Mouse (Mus musculus): ENCODE measurements around the gene Tmem72. TPM values are rescaled to one million over a fixed set of nuclear protein-coding genes. Genes with fewer than 3 reads are reported as not detected.
A peak's percentile ranks its signal among the peaks of the same experiment; 100 is the strongest.

Tmem72 gene
- polyA plus RNA-seq, 1 experiment from 2014 or later = not detected

- peaks cover 6% of the 10 kb centered on the region for H3K4me1 ChIP-seq (replicated peaks; ENCODE audit: control insufficient read depth, insufficient read depth, low read length)
- peak overlapping the region; percentile 9; the same call in 1 of the 2 replicates for H3K4me2 ChIP-seq (replicated peaks; ENCODE audit: low read depth)
- H3K4me3 ChIP-seq (ENCODE audit: low read depth, low read length) = no peak overlapping the region
- no peaks in the 10 kb centered on the region for H3K27me3 ChIP-seq (replicated peaks; ENCODE audit: control insufficient read depth, insufficient read depth, low read length)
- no peak for ATAC-seq
- WGBS = 50% methylated on average over 6 of the region's 6 CpGs
- H3K9me3 ChIP-seq (ENCODE audit: control insufficient read depth) = no peaks in the 10 kb centered on the region
- no peak overlapping the region for H3K9ac ChIP-seq (ENCODE audit: low read depth, low read length)
- H3K36me3 ChIP-seq (ENCODE audit: control insufficient read depth, insufficient read depth) = no peaks in the 10 kb centered on the region
- TF ChIP-seq CTCF (IDR thresholded peaks at IDR 0.05; ENCODE audit: low read depth) = peak; percentile 32
- H3K27ac ChIP-seq (ENCODE audit: low read depth, low read length) = no peak overlapping the region
Observed at GRCm38 (mm10) chr6:116670144-116670543, 46.6 kb downstream of the Tmem72 start.

- Histone ChIP-seq H3K4me2 (replicated peaks; ENCODE audit: low read depth) (no peak overlapping the region), H3K9ac (ENCODE audit: low read depth, low read length) (no peak overlapping the region), H3K36me3 (ENCODE audit: control insufficient read depth, insufficient read depth) (no peaks in the 10 kb centered on the region), H3K4me3 (ENCODE audit: low read depth, low read length) (no peak overlapping the region), H3K27me3 (replicated peaks; ENCODE audit: control insufficient read depth, insufficient read depth, low read length) (no peaks in the 10 kb centered on the region), H3K9me3 (ENCODE audit: control insufficient read depth) (no peaks in the 10 kb centered on the region), H3K4me1 (replicated peaks; ENCODE audit: control insufficient read depth, insufficient read depth, low read length) (peaks cover 6% of the 10 kb centered on the region), H3K27ac (ENCODE audit: low read depth, low read length) (no peak overlapping the region)
- 49% methylated on average over 11 of the region's 11 CpGs for WGBS
- no peak for ATAC-seq
- no peak for TF ChIP-seq CTCF (IDR thresholded peaks at IDR 0.05; ENCODE audit: low read depth)
Observed at GRCm38 (mm10) chr6:116668682-116669470, 47.8 kb downstream of the Tmem72 start.

DNA sequence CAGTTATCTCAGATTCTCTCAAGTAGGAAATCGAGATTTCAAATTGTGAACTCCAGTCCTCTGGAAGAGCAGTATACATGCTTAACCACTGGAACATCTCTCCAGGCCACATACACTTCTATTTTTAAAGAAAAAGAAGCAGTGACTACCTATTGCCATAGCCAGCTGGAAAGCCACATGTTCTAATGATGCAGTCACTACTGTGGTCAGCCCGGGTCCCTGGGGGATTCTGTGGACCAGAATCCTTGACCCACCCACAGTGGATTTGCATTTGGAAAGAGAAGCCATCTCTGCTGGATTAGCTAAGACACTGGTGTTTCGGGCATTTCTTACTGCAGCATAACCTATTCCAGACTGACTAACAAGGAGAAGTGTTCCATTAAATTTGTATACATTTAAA lies 49.3 kb downstream of the Tmem72 start:
- Histone ChIP-seq H3K9me3 (ENCODE audit: control insufficient read depth) (no peaks in the 10 kb centered on the region), H3K4me1 (replicated peaks; ENCODE audit: control insufficient read depth, insufficient read depth, low read length) (no peaks in the 10 kb centered on the region), H3K4me2 (replicated peaks; ENCODE audit: low read depth) (no peak overlapping the region), H3K36me3 (ENCODE audit: control insufficient read depth, insufficient read depth) (no peaks in the 10 kb centered on the region), H3K4me3 (ENCODE audit: low read depth, low read length) (no peak overlapping the region), H3K27ac (ENCODE audit: low read depth, low read length) (no peak overlapping the region), H3K9ac (ENCODE audit: low read depth, low read length) (no peak overlapping the region), H3K27me3 (replicated peaks; ENCODE audit: control insufficient read depth, insufficient read depth, low read length) (no peaks in the 10 kb centered on the region)
- ATAC-seq = no peak
- TF ChIP-seq CTCF (IDR thresholded peaks at IDR 0.05; ENCODE audit: low read depth) = no peak
- WGBS = 70% methylated on average over 3 of the region's 3 CpGs

DNA sequence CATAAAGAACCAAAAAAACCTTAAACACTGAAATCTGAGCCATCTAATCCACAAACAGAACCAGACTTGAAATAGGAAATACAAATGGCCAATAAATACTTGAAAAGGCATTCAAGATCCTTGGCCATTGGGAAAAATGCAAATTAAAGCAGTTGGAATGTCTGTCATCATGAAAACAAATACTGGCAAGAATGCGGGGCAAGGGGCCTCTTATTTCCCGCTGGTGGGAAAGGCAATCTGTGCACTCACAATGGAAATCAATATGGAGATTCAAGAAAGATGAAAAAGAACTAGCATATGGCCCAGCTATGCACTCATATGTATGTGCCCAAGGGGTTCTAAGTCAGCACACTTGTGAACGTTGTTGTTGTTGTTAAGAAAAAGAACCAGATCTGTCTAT lies 49.8 kb downstream of the Tmem72 start:
- Histone ChIP-seq H3K9me3 (ENCODE audit: control insufficient read depth) (no peaks in the 10 kb centered on the region), H3K9ac (ENCODE audit: low read depth, low read length) (no peak overlapping the region), H3K27ac (ENCODE audit: low read depth, low read length) (no peak overlapping the region), H3K4me2 (replicated peaks; ENCODE audit: low read depth) (no peak overlapping the region), H3K36me3 (ENCODE audit: control insufficient read depth, insufficient read depth) (no peaks in the 10 kb centered on the region), H3K27me3 (replicated peaks; ENCODE audit: control insufficient read depth, insufficient read depth, low read length) (no peaks in the 10 kb centered on the region), H3K4me3 (ENCODE audit: low read depth, low read length) (no peak overlapping the region), H3K4me1 (replicated peaks; ENCODE audit: control insufficient read depth, insufficient read depth, low read length) (no peaks in the 10 kb centered on the region)
- ATAC-seq = no peak
- 64% methylated on average over 3 of the region's 3 CpGs for WGBS
- no peak for TF ChIP-seq CTCF (IDR thresholded peaks at IDR 0.05; ENCODE audit: low read depth)

GRCm38 (mm10) chr6:116666085-116666750 lies 50.5 kb downstream of the Tmem72 start:
- no peak overlapping the region for H3K4me2 ChIP-seq (replicated peaks; ENCODE audit: low read depth)
- ATAC-seq = no peak
- H3K4me3 ChIP-seq (ENCODE audit: low read depth, low read length) = no peak overlapping the region
- no peaks in the 10 kb centered on the region for H3K27me3 ChIP-seq (replicated peaks; ENCODE audit: control insufficient read depth, insufficient read depth, low read length)
- no peaks in the 10 kb centered on the region for H3K36me3 ChIP-seq (ENCODE audit: control insufficient read depth, insufficient read depth)
- H3K9me3 ChIP-seq (ENCODE audit: control insufficient read depth) = no peaks in the 10 kb centered on the region
- no peak overlapping the region for H3K9ac ChIP-seq (ENCODE audit: low read depth, low read length)
- H3K27ac ChIP-seq (ENCODE audit: low read depth, low read length) = no peak overlapping the region
- no peaks in the 10 kb centered on the region for H3K4me1 ChIP-seq (replicated peaks; ENCODE audit: control insufficient read depth, insufficient read depth, low read length)
- no peak for TF ChIP-seq CTCF (IDR thresholded peaks at IDR 0.05; ENCODE audit: low read depth)
- 88% methylated on average over 12 of the region's 12 CpGs for WGBS

DNA sequence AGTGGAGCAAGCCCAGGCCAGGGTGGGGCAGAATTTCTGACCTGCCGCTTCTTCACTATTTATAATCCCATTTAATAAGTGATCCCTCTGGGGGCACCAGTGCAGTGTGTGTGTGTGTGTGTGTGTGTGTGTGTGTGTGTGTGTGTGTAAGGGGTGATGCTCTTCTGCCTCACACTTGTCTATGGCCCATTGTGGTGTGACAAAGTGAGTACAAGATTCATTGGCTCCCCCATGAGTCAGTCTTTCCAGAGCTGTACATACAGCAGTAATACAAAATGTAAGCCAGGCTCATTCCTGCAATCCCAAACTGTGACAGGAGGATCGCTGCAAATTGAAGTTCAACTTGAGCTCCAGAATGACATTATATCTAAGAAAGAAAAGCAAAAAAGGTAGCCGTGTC lies 51.9 kb downstream of the Tmem72 start:
- Histone ChIP-seq H3K27ac (ENCODE audit: low read depth, low read length) (no peak overlapping the region), H3K4me3 (ENCODE audit: low read depth, low read length) (no peak overlapping the region), H3K9ac (ENCODE audit: low read depth, low read length) (no peak overlapping the region), H3K9me3 (ENCODE audit: control insufficient read depth) (no peaks in the 10 kb centered on the region), H3K36me3 (ENCODE audit: control insufficient read depth, insufficient read depth) (no peaks in the 10 kb centered on the region), H3K4me1 (replicated peaks; ENCODE audit: control insufficient read depth, insufficient read depth, low read length) (no peaks in the 10 kb centered on the region), H3K27me3 (replicated peaks; ENCODE audit: control insufficient read depth, insufficient read depth, low read length) (no peaks in the 10 kb centered on the region), H3K4me2 (replicated peaks; ENCODE audit: low read depth) (no peak overlapping the region)
- ATAC-seq = no peak
- 77% methylated on average over 3 of the region's 3 CpGs for WGBS
- TF ChIP-seq CTCF (IDR thresholded peaks at IDR 0.05; ENCODE audit: low read depth) = no peak
